Mouse (Mus musculus) hindlimb bud, embryonic 11.5 days (tissue): ENCODE measurements at regions not wholly inside any gene's neighbourhood (a gene's known extent, or its start where the extent isn't known, plus 50 kb on each side); places are given as distances from the start of the nearest gene placed in this dataset.

Experiments
- DNase-seq: peaks from one replicate; pipeline ENCODE4 v3.0.0-alpha.2; 2012; ENCODE audit warnings: low read depth, low spot score; ENCODE audit errors: extremely low spot score

- no peak for DNase-seq
Measured at GRCm38 (mm10) chr14:68973636-68974101, 320.4 kb downstream of the Synb start.

GRCm38 (mm10) chr14:68966758-68967157, 327.3 kb downstream of the Synb start:
- DNase-seq, result peak; percentile 24

- no peak for DNase-seq
Measured at GRCm38 (mm10) chr14:68954577-68955460, 339.3 kb downstream of the Synb start.

DNA sequence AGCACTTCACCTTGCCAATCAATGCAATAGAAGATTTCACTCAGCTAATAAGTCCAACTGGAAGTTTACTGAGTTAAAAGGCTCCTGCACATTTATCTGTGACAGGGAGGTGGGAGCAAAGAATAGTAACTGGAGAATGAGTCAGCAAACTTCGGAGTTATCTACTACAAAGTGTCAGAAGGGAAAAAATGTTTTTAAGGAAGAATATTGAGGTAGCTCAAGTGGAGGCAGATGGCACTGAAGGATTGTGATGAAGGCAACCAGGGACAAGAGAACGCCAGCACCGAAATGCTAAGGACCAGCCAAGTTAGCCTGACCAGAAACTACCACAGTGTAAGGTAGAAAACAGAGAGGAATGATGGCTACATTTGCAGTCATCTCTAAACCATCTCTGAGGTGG, 348.2 kb downstream of the Synb start:
- DNase-seq, result no peak

DNA sequence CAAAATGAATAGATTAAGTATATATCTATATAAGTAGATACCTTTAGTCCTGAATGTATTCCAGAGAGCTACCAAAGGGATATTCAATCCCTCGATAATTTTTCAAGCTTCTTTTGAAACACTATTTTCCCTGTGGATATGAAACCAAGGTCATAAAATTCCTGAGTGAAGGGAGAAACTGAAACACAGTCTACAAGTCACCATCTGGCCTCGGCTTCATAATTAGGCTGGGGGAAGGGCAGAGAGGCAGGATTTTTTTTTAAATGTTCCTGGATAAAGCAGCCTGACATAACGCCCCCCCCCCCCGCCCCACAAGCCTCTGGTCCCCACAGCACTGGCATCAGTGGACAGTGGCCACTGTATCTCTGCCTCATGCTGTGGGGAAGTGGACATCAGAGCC, 348.7 kb downstream of the Synb start:
- no peak for DNase-seq

GRCm38 (mm10) chr14:68941759-68942158, 352.3 kb downstream of the Synb start:
- no peak for DNase-seq

GRCm38 (mm10) chr14:68941132-68941690, 352.9 kb downstream of the Synb start:
- no peak for DNase-seq

DNA sequence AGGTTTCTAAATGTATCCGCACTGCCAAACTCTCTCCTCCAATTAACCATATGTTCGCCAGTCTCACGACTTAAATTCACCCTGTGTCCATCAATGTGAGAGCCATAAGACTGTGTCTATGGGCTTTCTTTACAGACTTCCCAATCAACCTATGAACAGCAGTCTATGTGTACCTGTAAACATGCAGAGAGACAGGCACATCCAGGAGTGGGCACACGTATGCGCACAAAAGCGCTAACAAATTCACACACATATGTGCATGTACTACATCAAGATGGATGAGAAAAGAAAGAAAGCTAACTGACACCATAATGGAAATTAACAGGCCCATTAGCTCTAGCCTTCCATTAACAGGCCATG, 358.8 kb downstream of the Synb start:
- no peak for DNase-seq

- peak; percentile 90 for DNase-seq
Measured at GRCm38 (mm10) chr14:68934611-68935302, 359.3 kb downstream of the Synb start.

DNA sequence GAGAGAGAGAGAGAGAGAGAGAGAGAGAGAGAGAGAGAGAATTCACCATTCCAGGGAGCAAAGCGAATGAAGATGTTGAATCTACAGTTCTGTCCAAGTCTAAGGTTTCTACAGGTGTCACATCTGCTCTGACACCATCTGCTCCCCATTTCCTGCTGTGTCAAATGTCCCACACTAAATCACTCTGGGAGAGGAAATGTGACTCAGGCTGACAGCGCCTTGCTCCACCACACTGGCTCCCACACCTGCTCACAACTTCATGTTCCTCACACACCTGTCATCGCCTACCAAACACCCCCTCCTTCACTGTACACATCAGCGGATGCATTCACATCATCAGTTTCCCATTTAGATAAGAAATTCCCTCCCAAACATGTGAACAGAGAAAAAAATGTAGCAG, 366.3 kb downstream of the Synb start:
- DNase-seq, result peak; percentile 42

DNA sequence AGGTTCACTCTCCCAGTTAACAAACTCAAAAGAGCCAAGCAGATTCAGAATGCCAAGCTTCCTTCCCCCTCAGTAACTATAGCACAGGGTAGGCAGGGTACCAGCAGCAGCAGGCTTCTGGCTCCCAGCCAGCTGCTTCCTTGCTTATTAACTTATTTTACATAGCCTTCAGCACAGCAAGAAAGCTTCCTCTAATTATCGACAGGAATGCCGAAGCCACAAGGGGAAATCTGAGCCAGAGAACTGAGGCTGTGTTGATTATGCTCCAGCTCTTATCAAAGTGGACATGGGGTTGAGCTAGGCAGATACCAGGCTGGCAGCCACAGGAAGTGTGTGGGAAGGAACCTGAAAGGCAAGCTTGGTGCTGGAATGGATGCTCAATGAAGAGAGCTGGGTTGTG, 371.0 kb downstream of the Synb start:
- DNase-seq, result no peak

DNA sequence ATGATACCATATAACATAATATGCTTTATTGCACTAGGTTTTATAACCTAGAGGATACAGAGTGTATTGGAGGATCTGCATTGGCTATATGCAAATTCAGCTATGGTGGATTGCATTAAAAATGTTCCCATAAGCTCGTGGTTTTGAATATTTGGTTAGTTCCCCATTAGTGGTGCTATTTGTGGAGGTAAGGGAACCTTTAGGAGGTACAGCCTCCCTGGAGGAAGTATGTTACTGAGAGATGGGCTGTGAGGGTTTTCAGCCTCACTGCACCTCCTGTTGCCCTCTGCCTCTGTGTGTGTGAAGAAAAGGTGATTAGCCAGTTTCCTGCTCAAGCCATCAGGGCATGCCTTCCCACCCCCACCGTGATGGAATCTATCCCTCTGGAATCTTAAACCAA, 372.1 kb downstream of the Synb start:
- DNase-seq, result no peak

GRCm38 (mm10) chr14:68918526-68919045, 375.5 kb downstream of the Synb start:
- DNase-seq, result no peak

DNA sequence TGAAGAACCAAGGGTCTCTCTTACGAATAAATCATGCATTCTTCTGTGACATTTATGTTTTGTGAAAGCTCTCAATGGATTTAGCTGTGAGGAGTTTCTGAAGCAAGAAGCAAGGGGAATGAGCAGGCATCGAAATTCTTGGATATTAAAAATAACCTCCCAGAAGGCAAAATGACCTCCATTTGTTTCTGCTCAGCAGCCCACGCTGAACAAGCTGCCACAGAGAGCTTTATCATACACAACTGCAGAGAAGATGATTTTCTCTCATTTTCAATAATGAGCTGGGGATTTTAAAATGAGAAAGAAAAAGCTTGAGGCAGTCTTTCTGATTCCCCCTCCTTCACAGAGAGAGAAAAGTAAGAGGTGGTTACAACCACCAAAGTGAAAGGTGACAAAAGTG, 394.2 kb downstream of the Synb start:
- DNase-seq, result no peak

- no peak for DNase-seq
Measured at GRCm38 (mm10) chr14:68877171-68877570, 416.9 kb downstream of the Synb start.

DNA sequence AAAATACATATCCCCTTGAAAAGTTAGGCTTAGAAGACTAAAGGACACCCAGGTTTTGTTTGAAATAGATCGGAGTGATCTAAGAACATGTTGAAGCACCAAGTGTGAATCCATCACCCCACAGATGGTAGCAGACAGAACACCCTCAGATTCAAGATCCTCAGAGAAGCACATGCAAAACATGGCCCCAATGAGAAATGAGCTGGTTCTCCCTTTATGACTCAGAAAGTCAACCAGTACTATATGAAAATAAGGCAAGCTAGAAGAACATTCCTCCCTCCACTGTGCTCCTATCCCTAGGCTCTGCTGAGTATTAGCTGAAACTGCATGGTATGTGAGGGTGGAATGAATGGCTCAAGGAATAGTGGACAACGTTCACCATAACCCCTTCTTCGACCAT, 433.0 kb downstream of the Synb start:
- DNase-seq, result no peak

GRCm38 (mm10) chr14:68857948-68858347, 436.2 kb downstream of the Synb start:
- DNase-seq, result no peak

DNA sequence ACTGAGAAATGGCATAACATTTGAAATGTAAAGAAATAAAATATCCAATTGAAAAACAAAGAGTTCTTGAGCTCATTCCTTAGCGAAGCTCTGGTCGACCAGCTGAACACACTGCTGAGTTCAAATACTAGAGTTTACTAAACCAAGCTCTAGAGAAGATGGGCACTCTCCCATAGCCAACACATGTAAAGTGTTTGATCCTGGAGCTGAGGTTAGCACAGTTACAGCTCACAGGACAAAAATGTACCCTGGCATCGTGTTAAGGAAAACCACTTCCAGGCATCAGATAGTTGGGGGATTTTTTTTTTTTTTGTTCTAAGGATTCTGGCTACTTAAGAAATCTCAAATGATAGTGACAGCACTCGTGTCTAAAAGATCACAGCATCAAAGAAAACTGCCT, 445.6 kb downstream of the Synb start:
- DNase-seq, result no peak

DNA sequence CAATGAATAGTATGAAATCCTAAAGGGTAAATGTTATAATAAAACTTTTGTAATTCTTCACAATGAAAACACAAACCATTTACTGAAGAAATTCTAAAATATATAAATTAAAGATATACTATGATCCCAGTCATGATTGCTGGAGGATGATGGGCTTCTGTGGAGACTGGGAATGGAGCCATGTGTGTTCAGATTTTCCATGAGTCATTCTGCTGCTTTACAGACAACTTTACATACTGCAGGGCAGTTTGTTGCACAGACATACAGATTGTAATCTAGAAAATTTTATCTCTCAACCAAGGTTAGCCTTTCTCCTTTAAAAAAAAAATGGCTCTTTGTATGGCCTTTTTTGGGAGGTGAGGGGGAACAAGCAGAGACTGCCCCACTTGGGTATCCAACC, 446.5 kb downstream of the Synb start:
- no peak for DNase-seq

DNA sequence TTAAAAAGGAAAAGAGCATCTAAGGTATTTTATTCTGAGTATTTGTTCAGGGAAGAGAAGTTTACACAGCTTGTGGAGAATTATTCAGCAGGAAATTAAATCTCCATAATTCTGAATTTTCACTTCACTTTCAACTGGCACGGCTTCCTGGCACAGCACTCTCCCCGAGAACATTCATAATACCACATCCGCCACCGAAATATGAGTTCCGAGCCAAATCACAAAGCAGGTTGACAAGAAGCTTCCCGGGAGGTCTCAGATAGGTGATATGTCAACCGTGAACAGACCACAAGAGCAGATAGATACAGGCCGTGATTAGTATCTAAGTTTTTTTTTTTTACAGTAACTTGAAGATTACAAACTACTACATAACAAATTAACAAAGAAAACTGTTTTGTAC, 473.9 kb downstream of the Synb start:
- no peak for DNase-seq

DNA sequence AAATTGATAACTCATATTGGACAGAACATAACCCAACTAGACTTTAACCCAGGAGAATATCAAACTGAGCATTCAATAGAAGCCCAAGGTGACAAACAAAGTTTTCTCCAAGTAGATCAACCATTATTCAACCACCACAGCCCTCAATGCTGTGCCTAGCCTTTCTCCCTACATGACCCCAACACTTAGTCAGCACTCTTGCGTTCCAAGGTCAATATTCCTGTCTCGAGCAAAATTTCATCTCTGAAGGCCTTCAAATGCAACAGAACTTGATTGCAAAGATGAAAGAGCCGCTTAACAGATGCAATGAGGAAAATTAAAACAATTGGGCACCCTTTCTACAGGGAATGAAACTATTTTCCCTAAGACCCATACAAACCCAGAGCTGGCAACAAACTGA, 485.1 kb downstream of the Synb start:
- DNase-seq, result no peak

DNA sequence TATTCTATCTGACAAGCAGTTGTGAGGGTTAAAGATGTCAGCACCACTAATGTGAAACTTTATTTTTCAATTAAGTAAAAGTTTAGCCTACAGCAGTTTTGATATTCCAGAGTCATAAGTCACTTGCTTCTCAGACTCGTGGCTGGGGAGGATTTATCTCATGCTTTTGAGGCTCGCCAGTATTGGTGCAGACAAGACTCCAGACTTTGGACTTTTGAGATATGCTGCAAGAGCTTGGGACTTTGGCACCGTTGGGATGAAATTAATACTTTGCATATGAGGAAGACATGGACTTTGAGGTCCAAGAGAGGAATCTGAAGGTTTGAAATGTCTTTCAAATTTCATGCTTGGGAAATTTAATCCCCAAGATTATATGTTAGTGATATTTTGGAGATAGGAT, 486.2 kb downstream of the Synb start:
- DNase-seq, result no peak
